Comparison of ENCODE assay signal across 18 mouse cellular contexts in genomic region chr9:46172953-46173352, GRCm38 (mm10). TPM values are rescaled to one million over a fixed set of nuclear protein-coding genes. Genes with fewer than 3 reads are reported as not detected.
DNase-seq lines count a peak whose midpoint lies in the region; ATAC-seq and TF ChIP-seq lines count a peak whose summit lies in the region.
"Had no signal": no experiment of that assay in that cellular context is flagged by ENCODE, and none has a peak within 500 bp of the region (broad histone marks: within the 10 kb centered on the region; RNA-seq: fewer than 3 reads in every experiment).

No protein-coding gene starts in this region.

- no peaks in the 10 kb centered on the region for H3K9me3 ChIP-seq in kidney, embryonic 15.5 days (replicated peaks)
- no peaks in the 10 kb centered on the region for H3K9me3 ChIP-seq in MEL (replicated peaks; ENCODE audit: insufficient read depth, low read length)
- H3K9me3 ChIP-seq in intestine, postnatal 0 days (ENCODE audit: control insufficient read depth) = no peaks in the 10 kb centered on the region
- H3K9me3 ChIP-seq: embryonic facial prominence, embryonic 12.5 days; forebrain, embryonic 13.5 days; limb, embryonic 12.5 days; midbrain, embryonic 13.5 days had no signal

- no peak for TF ChIP-seq EP300 in MEL (IDR thresholded peaks at IDR 0.05; ENCODE audit: low read depth in 1 of 2, low read length in 2 of 2)

- H3K36me3 ChIP-seq in kidney, embryonic 15.5 days = peaks cover 4% of the 10 kb centered on the region; the same call in 1 of the 2 replicates
- H3K36me3 ChIP-seq in MEL (ENCODE audit: control insufficient read depth in 1 of 2, insufficient read depth in 2 of 2, low read length in 2 of 2) = peaks cover 5 to 34% of the 10 kb centered on the region in 2 experiments
- peaks cover 4% of the 10 kb centered on the region; the same call in 1 of the 2 replicates for H3K36me3 ChIP-seq in intestine, postnatal 0 days (ENCODE audit: control insufficient read depth, insufficient read depth)

- no peak overlapping the region for H3K4me3 ChIP-seq in kidney, embryonic 15.5 days (replicated peaks)
- H3K4me3 ChIP-seq in MEL (ENCODE audit: control insufficient read depth in 1 of 2, insufficient read depth in 1 of 2, low read depth in 2 of 2, low read length in 2 of 2) = no peak overlapping the region
- H3K4me3 ChIP-seq in intestine, postnatal 0 days (ENCODE audit: low read depth, low read length) = no peak overlapping the region
- H3K4me3 ChIP-seq: embryonic facial prominence, embryonic 12.5 days; forebrain, embryonic 13.5 days; limb, embryonic 12.5 days; midbrain, embryonic 13.5 days had no signal

- no peak for DNase-seq in kidney, postnatal 25 days
- DNase-seq in 3T3-L1 (ENCODE audit: low read depth, low spot score) (peak; percentile 50), MEL (ENCODE audit: low read depth, low spot score) (peak; percentile 59)
- DNase-seq in left cerebral cortex, adult 9 months (ENCODE audit: low spot score in 2 of 2) = no peak
- no peak for DNase-seq in urinary bladder, postnatal 25 days (ENCODE audit: low spot score)
- no peak for DNase-seq in testis, postnatal 14 days (ENCODE audit: low spot score)
- DNase-seq: adrenal gland, postnatal 14 days; cerebellum, postnatal 25 days; lung, postnatal 14 days; right cerebral cortex, postnatal 4 days had no signal

- peaks cover 31% of the 10 kb centered on the region for H3K4me1 ChIP-seq in kidney, embryonic 15.5 days
- peaks cover 12 to 33% of the 10 kb centered on the region in 2 experiments for H3K4me1 ChIP-seq in MEL (ENCODE audit: control insufficient read depth in 1 of 2, insufficient read depth in 2 of 2, low read length in 2 of 2)
- H3K4me1 ChIP-seq in intestine, postnatal 0 days (replicated peaks; ENCODE audit: control insufficient read depth, insufficient read depth, low read length) = no peaks in the 10 kb centered on the region
- H3K4me1 ChIP-seq: forebrain, embryonic 13.5 days; midbrain, embryonic 13.5 days had no signal

- H3K27ac ChIP-seq in kidney, embryonic 15.5 days = peak overlapping the region; percentile 20; the same call in 1 of the 2 replicates
- H3K27ac ChIP-seq in MEL (ENCODE audit: control insufficient read depth, low read depth, low read length) = no peak overlapping the region
- no peak overlapping the region for H3K27ac ChIP-seq in intestine, postnatal 0 days (ENCODE audit: low read depth, low read length)
- H3K27ac ChIP-seq: forebrain, embryonic 13.5 days; hindbrain, postnatal 0 days; midbrain, embryonic 13.5 days had no signal

- no peak for TF ChIP-seq CTCF in MEL (IDR thresholded peaks at IDR 0.05 in 2 of 3, conservative IDR thresholded peaks at IDR 0.05 in 1 of 3; ENCODE audit: control insufficient read depth in 1 of 3, insufficient read depth in 1 of 3, low read depth in 2 of 3, low read length in 3 of 3, poor library complexity in 1 of 3, severe bottlenecking in 1 of 3)
- TF ChIP-seq CTCF in intestine, postnatal 0 days (IDR thresholded peaks at IDR 0.05; ENCODE audit: low read depth) = no peak

- no peak overlapping the region for H3K9ac ChIP-seq in kidney, embryonic 15.5 days
- H3K9ac ChIP-seq in MEL (ENCODE audit: control insufficient read depth, low read depth, low read length, poor library complexity, severe bottlenecking) = no peak overlapping the region
- 0 out of 2 replicates have a peak overlapping the region, but pooled peaks have one; percentile 11 for H3K9ac ChIP-seq in intestine, postnatal 0 days (ENCODE audit: low read depth, low read length)
- H3K9ac ChIP-seq: embryonic facial prominence, embryonic 12.5 days; forebrain, embryonic 13.5 days; limb, embryonic 12.5 days; midbrain, embryonic 13.5 days had no signal

- no peak for TF ChIP-seq POLR2A in MEL (IDR thresholded peaks at IDR 0.05; ENCODE audit: control insufficient read depth in 1 of 2, insufficient read depth in 1 of 2, low read depth in 1 of 2, low read length in 2 of 2, poor library complexity in 1 of 2)

- TF ChIP-seq RAD21 in MEL (IDR thresholded peaks at IDR 0.05; ENCODE audit: low read depth, low read length) = no peak

- ATAC-seq in kidney, embryonic 15.5 days (replicated peaks; ENCODE audit: low FRiP score) = no peak
- ATAC-seq in intestine, postnatal 0 days = no peak
- ATAC-seq: forebrain, embryonic 13.5 days; hindbrain, postnatal 0 days; midbrain, embryonic 13.5 days had no signal

- H3K27me3 ChIP-seq in kidney, embryonic 15.5 days = no peaks in the 10 kb centered on the region
- no peaks in the 10 kb centered on the region for H3K27me3 ChIP-seq in MEL (ENCODE audit: control insufficient read depth in 1 of 2, insufficient read depth in 2 of 2, low read length in 2 of 2)
- no peaks in the 10 kb centered on the region for H3K27me3 ChIP-seq in intestine, postnatal 0 days (replicated peaks; ENCODE audit: control insufficient read depth, insufficient read depth, low read length)
- H3K27me3 ChIP-seq: embryonic facial prominence, embryonic 12.5 days; forebrain, embryonic 13.5 days; limb, embryonic 12.5 days; midbrain, embryonic 13.5 days had no signal

- H3K4me2 ChIP-seq in kidney, embryonic 15.5 days = no peak overlapping the region
- no peak overlapping the region for H3K4me2 ChIP-seq in intestine, postnatal 0 days (replicated peaks; ENCODE audit: low read depth)
- H3K4me2 ChIP-seq: embryonic facial prominence, embryonic 12.5 days; forebrain, embryonic 13.5 days; limb, embryonic 12.5 days; midbrain, embryonic 13.5 days had no signal

- 45% methylated on average over 2 of the region's 2 CpGs for WGBS in kidney, embryonic 15.5 days
- WGBS in intestine, postnatal 0 days = 55% methylated on average over 2 of the region's 2 CpGs

- no peaks in the 10 kb centered on the region; the same call in 1 of the 2 replicates for H3K79me2 ChIP-seq in MEL (ENCODE audit: control insufficient read depth, insufficient read depth, low read length, poor library complexity)

TF ChIP-seq in MEL, 35 proteins besides CTCF, POLR2A, EP300 and RAD21:
- TF ChIP-seq USF1 (IDR thresholded peaks at IDR 0.05; ENCODE audit: low read depth, low read length) = no peak
- TF ChIP-seq GABPA (IDR thresholded peaks at IDR 0.05; ENCODE audit: low read depth, low read length) = no peak
- TF ChIP-seq CHD1 (IDR thresholded peaks at IDR 0.05; ENCODE audit: low read depth, low read length) = no peak
- TF ChIP-seq ZMIZ1 (IDR thresholded peaks at IDR 0.05; ENCODE audit: low read depth, low read length) = no peak
- no peak for TF ChIP-seq UBTF (IDR thresholded peaks at IDR 0.05; ENCODE audit: borderline replicate concordance, insufficient read depth, low read depth, low read length)
- no peak for TF ChIP-seq ZNF384 (IDR thresholded peaks at IDR 0.05; ENCODE audit: low read depth, low read length)
- no peak for TF ChIP-seq CHD2 (IDR thresholded peaks at IDR 0.05; ENCODE audit: low read length)
- TF ChIP-seq MAFK (IDR thresholded peaks at IDR 0.05; ENCODE audit: borderline replicate concordance, low read depth, low read length) = no peak
- no peak for TF ChIP-seq TBP (IDR thresholded peaks at IDR 0.05; ENCODE audit: low read depth, low read length)
- no peak for TF ChIP-seq MAX (IDR thresholded peaks at IDR 0.05; ENCODE audit: low read length)
- no peak for TF ChIP-seq MXI1 (IDR thresholded peaks at IDR 0.05; ENCODE audit: low read depth, low read length)
- TF ChIP-seq SIN3A (IDR thresholded peaks at IDR 0.05; ENCODE audit: low read length) = no peak
- TF ChIP-seq ZC3H11A (IDR thresholded peaks at IDR 0.05; ENCODE audit: low read depth, low read length) = no peak
- TF ChIP-seq SMC3 (IDR thresholded peaks at IDR 0.05; ENCODE audit: low read depth, low read length) = no peak
TF ChIP-seq in MEL: peak in this region for 0.

RNA-seq across cellular contexts. Expression of gene Apoa1, which starts 55.4 kb away (rescaled TPM):
- 32.7 and 67.5 TPM in 2 replicates for polyA plus RNA-seq in kidney, embryonic 15.5 days (2015; fragmentation: Nextera tagmentation; extraction: Ambion mirVana)
- total RNA-seq in MEL (2012; rRNA removed) = 1.8 and 4.0 TPM in 2 replicates
- 10 to 100 TPM in 1 of 2 experiments, not detected in 1; 16.1 TPM for polyA plus RNA-seq in MEL (2012; ENCODE audit: insufficient read depth in 1 of 2, insufficient read length in 2 of 2, low read depth in 1 of 2, low replicate concordance in 2 of 2, missing spikeins in 1 of 2)
- polyA plus RNA-seq in intestine, postnatal 0 days (2015; fragmentation: Nextera tagmentation; extraction: Ambion mirVana) = 28,401 and 28,927 TPM in 2 replicates
- total RNA-seq: heart, postnatal 25 days had no signal

Comparison
In these comparisons a context has a peak if more than half of its experiments do, and no peak if none do; other contexts are left out.
1. DNase-seq: peak in 3T3-L1 (single experiment) and MEL (single experiment); none in kidney, postnatal 25 days (0 of 2), left cerebral cortex, adult 9 months (0 of 2), urinary bladder, postnatal 25 days (single experiment) and testis, postnatal 14 days (single experiment).
2. RNA of gene Apoa1, which starts 55.4 kb away (polyA plus RNA-seq): 28,401 to 28,927 TPM in intestine, postnatal 0 days; 32.7 to 67.5 TPM in kidney, embryonic 15.5 days and 16.1 TPM in MEL; every median in the first group is over 100 times any median in the second.